Mouse (Mus musculus) spleen, adult 12 weeks (tissue): ENCODE measurements around the gene Pomp.

Experiments
- DNase-seq: peaks from one replicate; pipeline ENCODE4 v3.0.0; 2022; ENCODE audit warnings: low spot score

The Pomp gene

DNA sequence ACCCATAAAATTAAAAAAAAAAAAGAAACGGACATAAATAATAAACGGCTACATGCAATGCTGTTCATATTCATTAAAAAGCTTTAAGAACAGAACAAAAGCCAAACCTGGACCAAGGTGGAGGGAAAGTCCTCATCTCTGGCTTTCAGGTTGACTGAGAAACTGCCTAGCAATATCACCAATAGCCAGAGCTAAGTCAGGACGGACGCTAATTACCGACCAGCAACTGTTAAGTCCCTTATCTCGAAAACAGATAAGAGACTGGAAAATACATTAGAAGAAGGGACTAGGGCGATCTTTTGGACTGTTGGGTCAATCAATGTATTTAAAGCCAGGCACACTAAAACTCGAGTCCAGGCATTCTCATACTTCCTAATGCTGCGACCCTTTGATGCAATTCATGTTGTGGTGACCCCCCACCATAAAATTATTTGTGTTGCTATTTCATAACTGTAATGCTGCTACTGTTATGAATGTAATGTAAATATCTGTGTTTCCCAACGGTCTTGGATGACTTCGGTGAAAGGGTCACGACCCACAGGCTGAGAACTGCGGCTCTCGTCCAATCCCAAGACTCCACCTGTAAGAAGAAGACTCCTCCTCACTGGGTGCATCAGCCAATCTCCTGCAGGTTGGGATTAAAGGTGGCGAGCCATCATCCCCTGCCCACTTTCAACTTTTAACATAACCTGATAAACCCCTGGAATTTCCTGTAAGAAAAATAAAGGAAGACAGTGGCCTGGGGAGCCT is 41.9 kb downstream of the Pomp start:
- no peak for DNase-seq

DNA sequence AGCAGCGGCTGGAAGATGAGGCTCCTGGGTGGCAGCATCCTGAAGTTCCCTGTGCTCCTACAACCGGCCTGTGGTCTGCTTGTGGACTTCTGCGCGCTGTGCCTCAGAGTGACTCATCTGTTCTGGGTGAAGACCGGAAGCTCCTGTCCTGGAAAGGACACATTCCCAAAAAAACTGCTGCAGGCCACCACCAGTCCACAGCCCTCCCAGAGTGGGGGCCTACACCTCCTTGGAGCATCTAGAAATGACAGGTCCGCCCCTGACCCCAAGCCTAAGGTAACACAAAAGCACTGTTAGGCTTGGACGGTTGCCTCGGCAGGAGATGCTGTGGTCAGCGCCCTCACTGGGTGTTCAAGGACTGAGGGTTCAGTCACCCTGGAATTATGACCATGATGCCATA is 42.9 kb downstream of the Pomp start:
- DNase-seq = no peak

DNA sequence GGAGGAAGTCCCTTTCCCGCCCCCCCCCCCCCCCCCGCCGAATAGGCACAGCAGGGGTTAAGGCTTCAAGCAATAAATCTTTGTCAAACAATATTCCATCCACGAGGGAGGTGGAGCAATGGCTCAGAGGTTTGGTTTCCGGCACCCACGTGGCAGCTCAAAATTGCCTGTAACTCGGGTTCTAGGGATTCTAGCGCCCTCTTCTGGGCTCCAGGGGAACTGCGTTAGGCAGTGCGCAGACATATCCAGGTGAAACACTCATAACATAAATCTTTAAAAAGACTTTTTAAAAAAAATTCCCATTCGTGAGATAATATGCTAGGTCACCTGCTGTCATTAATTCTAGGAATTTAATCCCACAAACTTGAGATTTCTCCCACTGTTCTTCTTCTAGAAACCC is 46.9 kb downstream of the Pomp start:
- no peak for DNase-seq

DNA sequence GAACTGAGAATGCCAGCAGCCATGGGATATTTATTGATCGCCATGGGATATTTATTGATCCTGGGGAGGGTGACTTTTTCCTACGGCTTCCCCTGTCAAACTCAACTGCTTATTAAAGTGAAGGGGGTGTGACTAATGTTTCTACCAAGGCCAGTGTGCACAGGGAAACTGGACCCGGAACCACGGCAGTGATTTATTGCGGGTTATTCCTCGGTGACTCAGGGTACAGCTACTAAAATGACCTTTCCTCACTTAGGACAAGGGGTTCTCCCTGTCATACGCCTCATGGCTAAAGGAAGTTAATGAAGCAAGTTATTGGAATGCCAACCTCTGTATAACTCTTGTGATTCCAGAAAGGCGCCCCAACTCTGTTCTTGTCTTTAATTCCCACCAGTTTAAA is 47.6 kb downstream of the Pomp start:
- DNase-seq = no peak

DNA sequence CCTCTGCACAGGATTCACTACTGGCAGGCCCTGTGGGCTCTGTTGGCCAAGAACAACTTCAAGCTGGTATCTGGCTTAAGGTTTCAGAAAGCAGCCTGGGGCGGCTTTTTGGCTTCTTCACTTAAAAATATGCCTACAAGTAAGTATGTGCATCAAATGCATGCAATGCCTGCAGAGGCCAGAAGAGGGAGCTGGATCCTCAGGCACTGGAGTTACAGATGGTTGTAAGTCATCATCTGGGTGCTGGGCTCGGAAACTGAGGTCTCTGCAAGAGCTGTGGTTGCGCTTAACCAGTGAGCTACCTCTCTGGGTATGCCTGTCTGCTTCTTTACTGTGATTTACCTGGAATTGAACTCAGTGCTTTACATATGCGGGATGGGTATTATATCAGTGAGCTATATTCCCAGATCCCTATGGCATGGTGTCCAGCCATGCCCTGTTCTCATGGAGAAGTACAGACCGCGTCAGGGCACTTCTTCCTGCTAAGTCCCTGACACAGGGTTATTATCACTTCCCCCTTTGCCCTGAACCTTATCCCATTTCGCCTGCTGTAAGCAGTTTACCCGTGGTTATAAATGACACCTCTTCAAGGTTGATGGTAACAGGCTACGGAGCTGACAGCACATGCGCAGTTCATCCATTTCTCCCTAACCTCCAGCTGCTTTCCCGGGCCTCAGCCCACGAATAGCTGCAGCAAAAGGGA is 50.7 kb downstream of the Pomp start:
- no peak for DNase-seq

DNA sequence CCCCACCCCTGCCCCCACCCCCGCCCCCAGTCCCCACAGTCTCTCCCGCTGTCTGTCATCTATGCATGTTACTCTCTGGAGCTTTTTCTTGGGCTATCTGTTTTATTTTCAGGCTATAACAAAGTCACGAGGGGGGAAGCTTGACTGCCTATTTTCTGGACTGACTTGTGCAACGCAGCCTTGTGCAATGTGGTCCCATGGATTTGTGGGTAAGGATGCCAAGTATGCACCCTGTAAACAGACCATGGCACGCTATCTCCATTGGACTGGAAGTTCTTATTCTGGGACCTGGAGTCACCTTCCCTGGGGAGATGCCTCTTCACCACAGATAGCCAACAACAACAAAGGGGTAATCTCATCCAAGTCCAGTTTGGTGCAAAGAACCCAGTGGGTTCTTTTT is 51.5 kb downstream of the Pomp start:
- no peak for DNase-seq

DNA sequence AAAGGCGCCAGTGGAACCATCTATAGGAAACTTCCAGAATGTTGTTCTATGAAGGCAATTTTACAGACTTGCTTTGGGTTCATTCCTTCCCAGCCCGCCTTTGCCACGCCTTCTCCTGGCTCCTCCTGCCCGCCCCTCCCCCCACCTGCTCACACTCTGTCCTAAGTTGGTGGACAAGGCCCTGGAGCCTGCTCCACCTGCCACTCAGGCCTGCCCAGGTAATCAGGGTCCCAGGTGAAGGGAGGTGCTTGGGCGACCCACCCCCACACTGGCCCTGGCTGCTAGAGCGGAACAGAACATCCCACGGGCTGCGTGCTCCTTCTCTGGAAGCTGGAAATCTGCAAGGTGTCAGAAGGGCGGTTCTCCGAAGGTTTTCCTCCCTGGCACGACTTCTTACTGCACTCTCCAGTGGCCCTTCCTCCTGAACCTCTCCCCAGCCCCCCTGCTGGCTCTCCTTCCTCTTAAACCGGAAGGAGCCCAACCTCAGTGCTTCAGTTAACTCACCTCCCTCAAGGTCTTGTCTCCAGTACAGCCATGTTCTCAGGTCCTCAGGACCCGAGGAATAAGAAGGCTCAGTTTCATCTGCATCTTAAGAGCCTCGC is 53.1 kb downstream of the Pomp start:
- no peak for DNase-seq

DNA sequence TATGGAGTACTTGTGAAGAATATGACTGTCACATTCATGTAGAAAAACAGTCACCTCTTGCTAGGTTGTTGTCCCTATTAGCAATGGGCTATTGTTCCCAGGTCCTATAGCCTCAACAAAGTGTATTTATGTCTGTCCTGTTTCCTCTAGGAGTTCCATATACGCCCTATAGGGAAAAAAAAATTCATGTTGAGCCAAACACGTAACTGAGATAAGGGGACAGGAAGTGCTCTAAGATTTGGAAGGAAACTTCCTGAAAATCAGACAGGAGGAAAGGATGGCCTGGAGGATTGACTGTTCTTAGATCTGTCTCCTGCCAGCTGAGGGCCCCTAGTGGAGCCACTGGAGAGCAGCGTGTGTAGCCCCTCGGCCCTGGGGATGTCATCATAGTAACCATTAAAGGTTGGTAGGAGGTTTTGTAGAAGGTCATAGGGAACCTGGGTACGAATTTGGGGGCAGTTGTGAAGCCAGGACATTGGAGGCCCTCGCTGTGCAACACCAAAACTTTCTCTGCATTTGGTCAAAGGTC is 54.8 kb downstream of the Pomp start:
- no peak for DNase-seq

DNA sequence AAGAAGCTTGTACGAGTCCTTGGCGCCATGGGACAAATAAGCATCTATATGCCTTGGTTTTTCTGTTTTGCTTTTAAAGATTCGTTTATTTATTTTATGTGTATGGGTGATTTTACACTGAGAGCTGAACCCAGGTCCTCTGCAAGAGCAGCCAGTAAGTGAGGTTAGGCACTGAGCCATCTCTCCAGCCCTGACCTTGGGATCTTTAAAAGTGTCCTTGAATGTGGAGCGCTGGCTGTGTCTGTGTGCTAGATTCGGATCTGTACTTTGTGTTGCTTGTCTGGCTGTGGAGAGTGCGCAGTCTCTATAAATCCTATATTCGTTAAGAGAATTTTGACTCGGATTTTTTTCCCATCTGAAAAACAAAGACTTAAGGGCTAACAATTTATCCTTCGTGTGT is 55.9 kb downstream of the Pomp start:
- DNase-seq = no peak

DNA sequence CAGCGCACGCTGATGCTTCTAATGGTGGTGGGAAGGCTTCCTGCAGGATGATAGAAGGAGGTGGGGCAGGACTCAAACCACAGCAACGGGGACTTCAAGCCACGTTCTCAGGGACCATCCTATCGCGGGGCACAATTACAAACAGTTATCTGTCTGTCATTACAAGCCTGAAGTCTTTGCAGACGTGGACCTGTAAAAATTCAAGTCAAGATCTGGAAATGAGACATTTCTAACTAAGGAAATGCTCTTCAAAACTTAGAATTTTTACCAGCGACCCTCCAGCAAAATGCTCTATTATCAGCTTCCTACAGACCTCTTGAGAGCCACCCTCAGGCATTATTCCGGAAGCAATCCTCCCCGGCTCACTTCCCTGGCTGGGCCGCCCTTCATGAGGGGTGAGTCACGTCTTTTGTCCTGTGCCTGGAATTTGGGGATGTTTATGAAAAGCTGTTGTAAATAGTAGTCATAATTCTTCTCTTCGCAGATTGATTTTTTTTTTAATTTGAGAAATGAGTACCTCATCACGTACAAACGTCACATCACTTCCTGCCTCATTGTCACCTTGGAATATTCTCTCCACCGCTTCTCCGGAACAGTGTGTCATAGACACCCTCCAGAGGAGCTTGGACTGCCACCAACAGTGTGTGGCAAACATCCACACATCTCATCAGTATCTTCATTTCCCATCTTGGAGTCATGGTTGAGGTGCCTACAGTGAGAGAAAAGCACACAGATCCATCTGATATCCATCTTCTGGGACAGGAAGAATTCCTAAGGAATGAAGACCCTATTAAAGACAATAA is 58.0 kb downstream of the Pomp start:
- DNase-seq = no peak

DNA sequence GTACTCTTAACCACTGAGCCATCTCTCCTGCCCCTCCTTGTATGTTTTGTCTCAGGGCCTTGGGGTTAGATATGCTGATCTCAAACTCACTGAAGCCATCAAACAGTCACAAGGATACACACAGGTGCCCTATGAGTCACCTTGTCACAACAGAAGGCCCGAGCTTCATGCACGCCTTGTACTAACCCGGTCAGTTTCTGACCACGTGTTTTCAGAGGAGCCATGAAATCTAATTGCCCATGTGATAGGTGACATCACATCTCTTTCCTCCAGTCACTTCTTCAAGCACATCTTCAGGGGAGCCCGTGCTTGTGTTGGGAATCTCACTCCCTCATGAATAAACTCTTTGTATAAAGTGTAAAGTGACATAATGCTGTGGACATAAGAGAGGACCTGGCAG is 64.4 kb downstream of the Pomp start:
- no peak for DNase-seq
